Mouse (Mus musculus): Measurements from ENCODE around the gene Ppp4r1. TPM values are rescaled to one million over a fixed set of nuclear protein-coding genes. Genes with fewer than 3 reads are reported as not detected.

Gene Ppp4r1
- polyA plus RNA-seq, 1 experiment from 2014 or later: 30.9 TPM

DNA sequence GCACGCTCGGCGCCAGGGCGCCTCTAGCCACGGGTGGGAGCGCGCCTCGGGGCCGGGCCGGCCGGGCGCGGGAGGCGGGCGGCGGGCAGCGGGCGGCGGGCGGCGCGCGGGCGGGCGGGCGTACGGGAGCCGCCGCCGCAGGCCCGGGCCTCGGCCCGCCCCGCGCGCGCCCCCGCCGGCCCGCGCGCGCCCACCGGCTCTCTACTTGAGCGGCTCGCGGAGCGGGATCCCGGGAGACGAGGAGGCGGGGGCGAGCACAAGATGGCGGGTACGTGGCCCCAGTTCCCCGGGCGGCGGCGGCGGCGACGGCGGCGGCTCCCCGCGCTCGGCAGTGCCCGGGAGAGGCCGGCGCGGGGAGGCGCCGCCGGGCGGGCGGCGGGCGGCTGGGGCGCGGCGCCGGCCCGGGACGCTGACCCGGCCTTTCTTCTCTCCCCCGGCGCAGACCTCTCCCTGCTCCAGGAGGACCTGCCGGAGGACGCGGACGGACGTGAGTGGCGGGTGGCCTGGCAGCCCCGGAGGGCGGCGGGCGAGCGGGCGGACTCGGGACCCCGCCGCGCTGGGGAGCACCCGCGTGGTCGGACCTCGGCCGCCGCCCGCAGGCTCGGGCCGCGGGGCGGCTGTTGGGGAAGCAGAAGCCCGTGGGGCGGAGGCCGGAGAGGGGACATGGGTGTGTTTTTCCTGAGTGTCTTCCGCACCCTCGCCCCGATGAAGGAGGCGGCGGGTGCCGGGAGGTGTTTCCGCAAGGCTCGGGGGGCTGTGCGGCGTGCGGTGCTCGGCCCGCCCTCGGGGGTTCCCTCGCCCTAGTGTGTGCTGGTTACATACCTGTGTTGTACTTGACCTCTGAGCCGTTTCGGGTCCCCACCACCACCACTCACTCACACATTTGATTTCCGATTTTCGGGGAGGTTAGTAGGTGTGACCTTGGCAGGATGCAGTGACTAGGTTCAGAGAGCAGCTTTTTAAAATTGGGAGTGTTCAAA, 1.1 kb downstream of the Ppp4r1 start:
- H3K9ac ChIP-seq (ENCODE audit: low read length): peak overlapping the region; percentile 100
- peak overlapping the region; percentile 77 for H3K4me2 ChIP-seq (ENCODE audit: low read depth, low read length)
- H3K4me3 ChIP-seq (replicated peaks; ENCODE audit: low read length): peak overlapping the region; percentile 95
- H3K9me3 ChIP-seq (replicated peaks; ENCODE audit: control insufficient read depth, low read length): 0 out of 2 replicates have a peak, but pooled peaks cover 3% of the 10 kb centered on the region
- no peaks in the 10 kb centered on the region for H3K27me3 ChIP-seq (ENCODE audit: control insufficient read depth, insufficient read depth, low read length)
- 0 out of 2 replicates have a peak, but pooled peaks cover 4% of the 10 kb centered on the region for H3K36me3 ChIP-seq (ENCODE audit: control insufficient read depth, insufficient read depth, low read length)
- ATAC-seq (ENCODE audit: insufficient read depth, low FRiP score): peak; percentile 74
- WGBS: under 1% methylated on average over 96 of the region's 135 CpGs
- H3K27ac ChIP-seq (ENCODE audit: low read length): peak overlapping the region; percentile 96
- H3K4me1 ChIP-seq (ENCODE audit: control insufficient read depth, insufficient read depth, low read length): peaks cover 17% of the 10 kb centered on the region; the same call in 1 of the 2 replicates

GRCm38 (mm10) chr17:65784610-65785140, 2.3 kb downstream of the Ppp4r1 start:
- Histone ChIP-seq H3K36me3 (ENCODE audit: control insufficient read depth, insufficient read depth, low read length) (0 out of 2 replicates have a peak, but pooled peaks cover 4% of the 10 kb centered on the region), H3K9me3 (replicated peaks; ENCODE audit: control insufficient read depth, low read length) (0 out of 2 replicates have a peak, but pooled peaks cover 3% of the 10 kb centered on the region), H3K4me3 (replicated peaks; ENCODE audit: low read length) (peak overlapping the region; percentile 32), H3K27ac (ENCODE audit: low read length) (peak overlapping the region; percentile 19; the same call in 1 of the 2 replicates), H3K9ac (ENCODE audit: low read length) (peak overlapping the region; percentile 52; the same call in 1 of the 2 replicates), H3K4me1 (ENCODE audit: control insufficient read depth, insufficient read depth, low read length) (peaks cover 19% of the 10 kb centered on the region; the same call in 1 of the 2 replicates), H3K4me2 (ENCODE audit: low read depth, low read length) (peak overlapping the region; percentile 77), H3K27me3 (ENCODE audit: control insufficient read depth, insufficient read depth, low read length) (no peaks in the 10 kb centered on the region)
- no peak for ATAC-seq (ENCODE audit: insufficient read depth, low FRiP score)
- 55% methylated on average over 8 of the region's 8 CpGs for WGBS

DNA sequence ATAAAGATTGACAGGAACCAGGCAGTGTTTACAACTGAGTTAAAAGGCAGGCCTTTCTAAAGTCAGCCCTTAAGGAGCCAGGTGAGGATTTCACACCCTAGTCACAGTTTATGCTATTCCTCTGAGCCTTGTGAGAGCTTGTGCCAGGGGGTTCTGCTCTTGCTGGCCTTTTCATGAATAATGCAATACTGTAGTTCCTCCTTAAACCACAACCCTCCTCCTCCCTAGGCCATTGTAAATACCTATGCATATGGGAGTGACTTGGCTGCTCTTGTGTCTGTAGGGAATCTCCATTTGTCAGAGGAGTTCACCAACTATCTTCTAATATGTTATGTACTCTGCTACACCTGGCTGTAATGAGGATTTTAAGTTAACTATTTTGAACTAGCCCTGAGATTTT, 3.3 kb downstream of the Ppp4r1 start:
- Histone ChIP-seq H3K9ac (ENCODE audit: low read length) (no peak overlapping the region), H3K4me2 (ENCODE audit: low read depth, low read length) (no peak overlapping the region), H3K4me1 (ENCODE audit: control insufficient read depth, insufficient read depth, low read length) (peaks cover 19% of the 10 kb centered on the region; the same call in 1 of the 2 replicates), H3K27ac (ENCODE audit: low read length) (no peak overlapping the region), H3K4me3 (replicated peaks; ENCODE audit: low read length) (no peak overlapping the region), H3K36me3 (ENCODE audit: control insufficient read depth, insufficient read depth, low read length) (0 out of 2 replicates have a peak, but pooled peaks cover 4% of the 10 kb centered on the region), H3K9me3 (replicated peaks; ENCODE audit: control insufficient read depth, low read length) (0 out of 2 replicates have a peak, but pooled peaks cover 3% of the 10 kb centered on the region), H3K27me3 (ENCODE audit: control insufficient read depth, insufficient read depth, low read length) (no peaks in the 10 kb centered on the region)
- ATAC-seq (ENCODE audit: insufficient read depth, low FRiP score): no peak

DNA sequence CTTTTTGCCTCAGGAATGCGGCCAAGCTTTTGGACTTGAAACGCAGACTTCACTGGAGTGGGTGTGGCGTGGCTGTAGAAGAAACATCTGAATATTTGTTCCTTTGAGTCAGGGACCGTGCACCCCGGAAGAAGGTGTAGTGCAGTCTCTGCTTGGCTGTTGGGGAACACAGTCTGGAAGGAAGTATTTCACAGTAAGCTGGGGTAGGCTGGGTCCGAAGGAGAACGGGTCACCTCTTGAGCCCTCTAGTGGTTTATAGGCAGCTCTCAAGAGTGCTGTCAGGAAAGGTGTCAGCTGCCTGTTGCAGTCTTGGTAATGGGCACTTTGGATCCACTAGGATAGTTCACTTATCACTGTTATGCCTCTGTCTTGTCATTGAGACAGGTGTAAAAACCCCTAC, 3.9 kb downstream of the Ppp4r1 start:
- WGBS: 71% methylated on average over 7 of the region's 7 CpGs
- Histone ChIP-seq H3K4me2 (ENCODE audit: low read depth, low read length) (no peak overlapping the region), H3K9ac (ENCODE audit: low read length) (no peak overlapping the region), H3K4me3 (replicated peaks; ENCODE audit: low read length) (no peak overlapping the region), H3K9me3 (replicated peaks; ENCODE audit: control insufficient read depth, low read length) (0 out of 2 replicates have a peak, but pooled peaks cover 3% of the 10 kb centered on the region), H3K27me3 (ENCODE audit: control insufficient read depth, insufficient read depth, low read length) (no peaks in the 10 kb centered on the region), H3K27ac (ENCODE audit: low read length) (no peak overlapping the region), H3K4me1 (ENCODE audit: control insufficient read depth, insufficient read depth, low read length) (peaks cover 19% of the 10 kb centered on the region; the same call in 1 of the 2 replicates), H3K36me3 (ENCODE audit: control insufficient read depth, insufficient read depth, low read length) (0 out of 2 replicates have a peak, but pooled peaks cover 4% of the 10 kb centered on the region)
- ATAC-seq (ENCODE audit: insufficient read depth, low FRiP score): no peak

- ATAC-seq (ENCODE audit: insufficient read depth, low FRiP score): no peak
- Histone ChIP-seq H3K9ac (ENCODE audit: low read length) (no peak overlapping the region), H3K27ac (ENCODE audit: low read length) (no peak overlapping the region), H3K4me2 (ENCODE audit: low read depth, low read length) (no peak overlapping the region), H3K4me1 (ENCODE audit: control insufficient read depth, insufficient read depth, low read length) (peaks cover 22% of the 10 kb centered on the region), H3K9me3 (replicated peaks; ENCODE audit: control insufficient read depth, low read length) (0 out of 2 replicates have a peak, but pooled peaks cover 3% of the 10 kb centered on the region), H3K36me3 (ENCODE audit: control insufficient read depth, insufficient read depth, low read length) (0 out of 2 replicates have a peak, but pooled peaks cover 4% of the 10 kb centered on the region), H3K27me3 (ENCODE audit: control insufficient read depth, insufficient read depth, low read length) (no peaks in the 10 kb centered on the region), H3K4me3 (replicated peaks; ENCODE audit: low read length) (no peak overlapping the region)
- WGBS: 76% methylated on average over 4 of the region's 4 CpGs
Observed at GRCm38 (mm10) chr17:65787261-65787660, 4.9 kb downstream of the Ppp4r1 start.

GRCm38 (mm10) chr17:65788542-65789291, 6.3 kb downstream of the Ppp4r1 start:
- Histone ChIP-seq H3K4me3 (replicated peaks; ENCODE audit: low read length) (no peak overlapping the region), H3K36me3 (ENCODE audit: control insufficient read depth, insufficient read depth, low read length) (0 out of 2 replicates have a peak, but pooled peaks cover 4% of the 10 kb centered on the region), H3K4me1 (ENCODE audit: control insufficient read depth, insufficient read depth, low read length) (peaks cover 22% of the 10 kb centered on the region), H3K27me3 (ENCODE audit: control insufficient read depth, insufficient read depth, low read length) (no peaks in the 10 kb centered on the region), H3K27ac (ENCODE audit: low read length) (no peak overlapping the region), H3K9ac (ENCODE audit: low read length) (no peak overlapping the region), H3K9me3 (replicated peaks; ENCODE audit: control insufficient read depth, low read length) (0 out of 2 replicates have a peak, but pooled peaks cover 3% of the 10 kb centered on the region), H3K4me2 (ENCODE audit: low read depth, low read length) (no peak overlapping the region)
- WGBS: 58% methylated on average over 12 of the region's 12 CpGs
- no peak for ATAC-seq (ENCODE audit: insufficient read depth, low FRiP score)

- no peak overlapping the region for H3K9ac ChIP-seq (ENCODE audit: low read length)
- peaks cover 19% of the 10 kb centered on the region for H3K4me1 ChIP-seq (ENCODE audit: control insufficient read depth, insufficient read depth, low read length)
- H3K36me3 ChIP-seq (ENCODE audit: control insufficient read depth, insufficient read depth, low read length): 0 out of 2 replicates have a peak, but pooled peaks cover 4% of the 10 kb centered on the region
- no peaks in the 10 kb centered on the region for H3K27me3 ChIP-seq (ENCODE audit: control insufficient read depth, insufficient read depth, low read length)
- H3K27ac ChIP-seq (ENCODE audit: low read length): no peak overlapping the region
- H3K9me3 ChIP-seq (replicated peaks; ENCODE audit: control insufficient read depth, low read length): 0 out of 2 replicates have a peak, but pooled peaks cover 3% of the 10 kb centered on the region
- no peak overlapping the region for H3K4me3 ChIP-seq (replicated peaks; ENCODE audit: low read length)
- ATAC-seq (ENCODE audit: insufficient read depth, low FRiP score): no peak
- WGBS: 91% methylated on average over 6 of the region's 6 CpGs
- H3K4me2 ChIP-seq (ENCODE audit: low read depth, low read length): no peak overlapping the region
Observed at GRCm38 (mm10) chr17:65789576-65789975, 7.2 kb downstream of the Ppp4r1 start.

DNA sequence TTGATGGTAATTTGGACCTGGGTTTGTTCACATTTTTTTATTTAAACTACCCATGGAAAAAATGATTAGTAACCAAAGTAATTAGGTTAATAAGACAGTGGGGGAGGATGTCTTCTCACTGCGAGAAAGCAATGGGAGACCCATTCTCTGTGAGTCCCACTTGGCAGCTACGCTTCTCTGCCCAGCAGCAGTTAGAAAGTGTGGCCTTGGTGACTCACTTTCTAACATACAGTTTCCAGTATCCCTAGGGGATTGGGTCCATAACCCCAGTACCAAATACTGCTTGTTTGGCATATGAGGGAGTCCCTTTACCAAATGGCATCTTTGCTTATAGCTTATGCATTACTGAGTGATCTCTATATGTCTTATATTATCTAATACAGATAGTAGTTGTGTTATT, 8.8 kb downstream of the Ppp4r1 start:
- H3K36me3 ChIP-seq (ENCODE audit: control insufficient read depth, insufficient read depth, low read length): 0 out of 2 replicates have a peak, but pooled peaks cover 4% of the 10 kb centered on the region
- no peak overlapping the region for H3K4me3 ChIP-seq (replicated peaks; ENCODE audit: low read length)
- H3K4me1 ChIP-seq (ENCODE audit: control insufficient read depth, insufficient read depth, low read length): peaks cover 15% of the 10 kb centered on the region; the same call in 1 of the 2 replicates
- no peak overlapping the region for H3K27ac ChIP-seq (ENCODE audit: low read length)
- H3K9ac ChIP-seq (ENCODE audit: low read length): no peak overlapping the region
- ATAC-seq (ENCODE audit: insufficient read depth, low FRiP score): no peak
- no peaks in the 10 kb centered on the region for H3K27me3 ChIP-seq (ENCODE audit: control insufficient read depth, insufficient read depth, low read length)
- no peak overlapping the region for H3K4me2 ChIP-seq (ENCODE audit: low read depth, low read length)
- 81% methylated on average over 2 of the region's 2 CpGs for WGBS
- no peaks in the 10 kb centered on the region for H3K9me3 ChIP-seq (replicated peaks; ENCODE audit: control insufficient read depth, low read length)

All from stomach, embryonic 16.5 days (tissue).